Mouse (Mus musculus) intestine, embryonic 14.5 days (tissue): ENCODE measurements around the gene Farp1. TPM values are rescaled to one million over a fixed set of nuclear protein-coding genes. Genes with fewer than 3 reads are reported as not detected.

Source experiments
- ATAC-seq: fragments of 200-750 bp; cut with Nextera tagmentation; replicated peaks from 2 replicates; pipeline ENCODE4 v1.8.0; 2017; ENCODE audit warnings: low read depth, moderate number of reproducible peaks, moderate TSS enrichment, moderate library complexity; ENCODE audit not compliant: low FRiP score, low TSS enrichment
- DNase-seq: peaks from one replicate; pipeline ENCODE4 v3.0.0-alpha.2; 2018; ENCODE audit warnings: low spot score
- H3K27ac ChIP-seq: fragments of 300-500 bp; sonication (generic); 2 replicates; pipeline ENCODE4 v1.5.1; 2014; ENCODE audit warnings: low read depth, mild to moderate bottlenecking, control low read depth
- H3K27me3 ChIP-seq: fragments of 300-500 bp; sonication (generic); replicated peaks from 2 replicates; pipeline ENCODE4 v1.6.1; 2014; ENCODE audit warnings: low read length, control low read depth; ENCODE audit not compliant: control insufficient read depth, insufficient read depth
- H3K36me3 ChIP-seq: fragments of 300-500 bp; sonication (generic); 2 replicates; pipeline ENCODE4 v1.6.1; 2014; ENCODE audit warnings: low read length, control low read depth; ENCODE audit not compliant: control insufficient read depth, insufficient read depth
- H3K4me1 ChIP-seq: fragments of 300-500 bp; sonication (generic); replicated peaks from 2 replicates; pipeline ENCODE4 v1.6.1; 2014; ENCODE audit warnings: low read length, control low read depth, mixed read lengths; ENCODE audit not compliant: control insufficient read depth, insufficient read depth
- H3K4me2 ChIP-seq: fragments of 300-500 bp; sonication (generic); 2 replicates; pipeline ENCODE4 v1.6.1; 2014; ENCODE audit warnings: low read length
- H3K4me3 ChIP-seq: fragments of 300-500 bp; sonication (generic); 2 replicates; pipeline ENCODE4 v1.5.1; 2014; ENCODE audit warnings: low read depth, low read length, control low read depth, mixed read lengths
- H3K9ac ChIP-seq: fragments of 300-500 bp; sonication (generic); 2 replicates; pipeline ENCODE4 v1.6.1; 2014; ENCODE audit warnings: mild to moderate bottlenecking, low read length
- H3K9me3 ChIP-seq: fragments of 300-500 bp; sonication (generic); 2 replicates; pipeline ENCODE4 v1.6.1; 2016; ENCODE audit warnings: low read length, control low read depth; ENCODE audit not compliant: control insufficient read depth
- WGBS: fragments of 180-500 bp; shearing (Covaris S2); extraction: QIAGEN DNeasy Blood & Tissue Kit; methylation state at CpG from one replicate; pipeline ENCODE4 v1.1.7; 2014; 5-methylcytosine and 5-hydroxymethylcytosine counted together
- polyA plus RNA-seq: library from polyadenylated mRNA; unstranded; fragments of >200 nt; fragmentation: Nextera tagmentation; extraction: Ambion mirVana; gene quantifications from 2 replicates; pipeline ENCODE4 v1.2.1, GENCODE M21; 2014

The Farp1 gene
- polyA plus RNA-seq, 1 experiment from 2014 or later, result 26.1 TPM

DNA sequence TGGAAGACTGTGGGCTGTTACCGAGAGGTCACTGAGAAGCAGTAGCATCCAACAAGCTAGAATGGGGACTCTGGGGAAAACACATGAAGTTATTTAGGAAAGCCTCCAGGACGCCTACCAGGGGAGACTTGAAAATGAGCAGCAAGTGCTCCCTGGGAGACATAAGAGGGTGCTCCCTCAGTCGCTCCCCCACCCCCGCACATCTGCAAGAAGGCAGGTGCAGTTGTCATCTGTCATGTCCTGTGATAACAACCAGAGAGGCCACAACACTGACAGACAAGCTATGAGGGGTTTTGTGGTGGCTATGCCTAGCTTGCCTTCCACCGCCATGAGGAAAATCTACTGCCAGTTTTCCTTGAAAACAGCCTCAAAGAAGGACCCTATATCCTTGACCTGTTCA is 287.1 kb downstream of the Farp1 start:
- H3K9me3 ChIP-seq, result 0 out of 2 replicates have a peak, but pooled peaks cover 6% of the 10 kb centered on the region
- H3K4me3 ChIP-seq, result no peak overlapping the region
- no peak for ATAC-seq
- no peak overlapping the region for H3K4me2 ChIP-seq
- DNase-seq, result no peak
- peaks cover 10% of the 10 kb centered on the region for H3K4me1 ChIP-seq
- WGBS, result 88% methylated on average over 5 of the region's 5 CpGs
- H3K27me3 ChIP-seq, result no peaks in the 10 kb centered on the region
- no peaks in the 10 kb centered on the region for H3K36me3 ChIP-seq
- H3K9ac ChIP-seq, result no peak overlapping the region
- H3K27ac ChIP-seq, result no peak overlapping the region

DNA sequence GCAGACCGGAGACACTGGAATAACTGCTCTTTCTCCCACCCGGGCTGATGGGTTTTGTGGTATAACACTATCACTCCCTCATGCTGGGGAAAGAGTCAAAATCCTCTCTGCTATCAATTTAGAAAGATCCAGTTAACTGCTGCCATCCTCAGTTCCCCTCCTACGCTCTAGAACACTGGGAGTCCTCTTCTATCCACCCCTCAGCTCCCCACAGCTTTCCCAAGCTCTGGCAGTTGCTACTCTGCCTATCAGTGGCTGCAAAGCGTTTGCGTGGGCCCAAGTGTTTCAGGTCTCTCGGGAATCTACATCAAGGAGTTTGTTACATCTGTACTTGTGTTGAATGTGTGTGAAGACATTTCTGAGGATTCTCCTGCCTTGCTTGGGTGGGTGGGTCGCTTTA is 287.6 kb downstream of the Farp1 start:
- Histone ChIP-seq H3K27ac (no peak overlapping the region), H3K36me3 (no peaks in the 10 kb centered on the region), H3K9ac (no peak overlapping the region), H3K4me1 (peaks cover 7% of the 10 kb centered on the region; the same call in 1 of the 2 replicates), H3K9me3 (0 out of 2 replicates have a peak, but pooled peaks cover 6% of the 10 kb centered on the region), H3K4me2 (no peak overlapping the region), H3K4me3 (no peak overlapping the region), H3K27me3 (no peaks in the 10 kb centered on the region)
- DNase-seq (no peak), ATAC-seq (no peak)
- WGBS, result 82% methylated on average over 7 of the region's 7 CpGs

DNA sequence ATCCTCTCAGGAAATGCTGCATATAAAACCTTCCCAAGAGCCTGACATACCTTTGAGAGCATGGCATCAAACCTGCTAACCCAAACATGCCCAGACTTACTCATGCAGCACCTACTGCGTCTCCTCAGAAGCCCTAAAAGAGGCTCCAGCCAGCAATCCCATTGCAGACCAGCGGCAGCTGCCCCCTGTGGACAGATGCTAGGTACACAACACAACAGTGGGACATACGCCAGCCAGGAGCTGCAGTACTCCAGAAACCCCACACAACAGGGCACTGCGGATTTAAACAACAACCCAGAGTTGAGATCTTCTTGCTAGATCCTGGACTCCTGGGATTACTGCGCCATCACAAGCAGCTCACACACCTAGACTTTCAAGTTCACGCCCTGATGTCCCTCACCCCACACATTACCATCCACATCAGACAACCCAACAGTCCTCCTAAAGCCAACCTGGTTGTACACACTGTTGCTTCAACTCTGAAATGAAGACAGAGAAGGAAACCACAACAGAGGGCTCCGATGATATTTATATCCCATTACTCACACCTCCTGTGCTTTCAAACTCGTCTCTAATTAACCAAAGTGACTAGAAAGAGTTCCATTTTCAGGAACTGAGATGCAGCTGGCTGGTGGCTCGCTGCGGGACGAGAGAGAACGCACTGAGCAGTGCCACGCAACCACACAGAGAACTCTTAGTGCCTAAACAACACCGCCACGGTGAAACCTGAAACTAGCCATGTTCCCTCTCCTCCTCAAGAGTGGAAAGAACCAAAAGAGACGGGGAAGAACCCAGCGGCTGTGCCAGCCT is 289.7 kb downstream of the Farp1 start:
- WGBS, result 85% methylated on average over 17 of the region's 17 CpGs

DNA sequence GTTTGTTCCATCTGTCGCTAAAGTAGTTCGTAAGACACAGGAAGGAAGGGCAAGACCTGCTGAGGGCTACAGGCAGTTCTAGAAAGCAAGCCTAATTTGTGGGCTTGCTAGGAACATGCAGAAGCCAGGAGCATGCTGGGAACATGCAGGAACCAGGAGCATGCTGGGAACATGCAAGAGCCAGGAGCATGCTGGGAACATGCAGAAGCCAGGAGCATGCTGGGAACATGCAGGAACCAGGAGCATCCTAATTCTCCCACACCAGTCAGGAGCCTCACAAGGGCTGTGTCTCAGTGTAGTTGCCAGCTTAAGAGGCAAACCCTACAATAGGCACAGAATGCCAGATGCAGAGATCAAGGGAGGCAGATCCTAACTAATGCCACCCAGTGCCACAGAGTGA is 291.4 kb downstream of the Farp1 start:
- H3K27ac ChIP-seq, result no peak overlapping the region
- no peaks in the 10 kb centered on the region for H3K36me3 ChIP-seq
- DNase-seq (no peak), ATAC-seq (no peak)
- 86% methylated on average over 2 of the region's 2 CpGs for WGBS
- H3K27me3 ChIP-seq, result no peaks in the 10 kb centered on the region
- no peak overlapping the region for H3K4me2 ChIP-seq
- no peaks in the 10 kb centered on the region for H3K9me3 ChIP-seq
- no peak overlapping the region for H3K9ac ChIP-seq
- H3K4me3 ChIP-seq, result no peak overlapping the region
- H3K4me1 ChIP-seq, result no peaks in the 10 kb centered on the region

More for the DNA sequence above, 289.7 kb downstream of the Farp1 start:
- Histone ChIP-seq H3K9ac (no peak overlapping the region), H3K4me3 (no peak overlapping the region), H3K27ac (no peak overlapping the region), H3K27me3 (no peaks in the 10 kb centered on the region), H3K9me3 (0 out of 2 replicates have a peak, but pooled peaks cover 3% of the 10 kb centered on the region), H3K4me2 (no peak overlapping the region), H3K4me1 (no peaks in the 10 kb centered on the region), H3K36me3 (no peaks in the 10 kb centered on the region)
- ATAC-seq (no peak), DNase-seq (no peak)

DNA sequence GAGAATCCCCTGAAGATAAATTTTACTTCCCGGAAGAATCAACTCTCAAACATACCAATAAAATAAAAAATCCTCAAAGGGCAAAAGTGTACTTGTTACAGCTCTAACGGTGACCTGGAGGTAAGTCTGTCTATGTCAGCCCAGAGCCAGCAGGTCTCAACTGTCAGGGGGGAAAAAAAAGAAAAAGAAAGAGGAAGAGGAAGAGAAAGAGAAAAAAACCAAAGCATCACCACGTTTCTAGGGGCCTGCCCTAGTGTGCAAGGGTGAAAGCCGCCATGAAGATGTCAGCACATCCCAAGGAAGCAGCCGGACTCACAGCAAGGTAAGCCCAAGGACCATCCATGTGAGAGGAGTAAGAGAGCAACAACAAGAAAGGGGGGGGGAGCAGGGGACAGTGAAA is 293.9 kb downstream of the Farp1 start:
- no peaks in the 10 kb centered on the region for H3K4me1 ChIP-seq
- no peaks in the 10 kb centered on the region for H3K9me3 ChIP-seq
- no peak overlapping the region for H3K4me2 ChIP-seq
- H3K36me3 ChIP-seq, result no peaks in the 10 kb centered on the region; the same call in 1 of the 2 replicates
- DNase-seq, result no peak
- no peak overlapping the region for H3K4me3 ChIP-seq
- 70% methylated on average over 5 of the region's 5 CpGs for WGBS
- ATAC-seq, result no peak
- no peaks in the 10 kb centered on the region for H3K27me3 ChIP-seq
- no peak overlapping the region for H3K9ac ChIP-seq
- H3K27ac ChIP-seq, result no peak overlapping the region

DNA sequence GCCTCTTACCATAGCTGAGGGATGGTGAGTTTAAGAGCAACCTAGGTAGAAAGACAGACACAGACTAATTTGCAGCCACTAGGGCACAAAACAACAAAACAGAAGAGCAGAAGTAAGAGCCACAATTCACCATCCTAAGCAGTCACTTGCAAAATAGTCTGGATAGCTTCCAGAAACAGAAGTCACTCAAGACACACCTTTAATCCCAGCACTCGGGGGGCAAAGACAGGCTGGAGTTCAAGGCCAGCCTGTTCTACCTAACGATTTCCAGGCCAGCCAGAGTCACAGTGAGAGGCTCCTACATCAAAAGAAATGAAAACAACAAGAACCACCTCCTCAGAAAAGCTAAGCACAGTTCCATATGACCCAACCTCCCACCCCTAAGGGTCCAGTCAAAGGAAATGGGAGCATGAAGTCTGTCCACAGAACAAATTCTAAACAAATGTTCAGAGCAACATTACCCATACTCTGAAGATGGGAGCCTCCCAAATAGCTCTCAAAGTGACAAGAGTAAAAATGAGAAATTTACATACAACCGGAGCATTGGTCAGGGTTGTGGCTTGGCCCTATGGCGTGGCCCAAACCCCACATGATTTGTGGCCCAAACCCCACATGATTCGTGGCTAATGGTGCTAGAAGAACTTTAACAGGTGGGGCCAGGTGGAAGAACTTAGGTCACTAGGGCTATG is 294.5 kb downstream of the Farp1 start:
- no peak overlapping the region for H3K4me3 ChIP-seq
- H3K27ac ChIP-seq, result no peak overlapping the region
- H3K4me2 ChIP-seq, result no peak overlapping the region
- 64% methylated on average over 5 of the region's 5 CpGs for WGBS
- H3K9me3 ChIP-seq, result no peaks in the 10 kb centered on the region
- no peaks in the 10 kb centered on the region for H3K4me1 ChIP-seq
- DNase-seq (no peak), ATAC-seq (no peak)
- H3K27me3 ChIP-seq, result no peaks in the 10 kb centered on the region
- peaks cover 2% of the 10 kb centered on the region; the same call in 1 of the 2 replicates for H3K36me3 ChIP-seq
- H3K9ac ChIP-seq, result no peak overlapping the region

DNA sequence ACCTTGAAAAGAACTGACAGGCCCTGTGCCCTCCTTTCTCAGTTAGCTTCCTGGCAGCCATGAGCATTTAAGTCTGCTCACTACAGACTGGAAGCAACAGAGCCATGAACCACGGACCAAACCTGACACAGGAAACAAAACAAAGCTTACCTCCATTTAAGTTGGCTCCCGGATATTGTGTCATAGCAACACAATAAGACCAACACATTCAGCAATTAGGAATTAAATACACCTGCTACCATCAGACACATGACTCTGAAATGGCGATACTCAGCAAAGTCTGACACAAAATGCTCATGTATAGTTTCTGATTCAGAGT is 295.0 kb downstream of the Farp1 start:
- no peak for ATAC-seq
- no peak for DNase-seq

More for the DNA sequence above, 295.0 kb downstream of the Farp1 start:
- Histone ChIP-seq H3K4me1 (no peaks in the 10 kb centered on the region), H3K9me3 (no peaks in the 10 kb centered on the region), H3K27me3 (no peaks in the 10 kb centered on the region), H3K27ac (no peak overlapping the region), H3K36me3 (peaks cover 5% of the 10 kb centered on the region), H3K4me3 (no peak overlapping the region), H3K4me2 (no peak overlapping the region), H3K9ac (no peak overlapping the region)
- WGBS, result 69% methylated on average over 3 of the region's 3 CpGs
